Mouse (Mus musculus): ENCODE data around the gene Rhbdf1.

The Rhbdf1 gene

DNA sequence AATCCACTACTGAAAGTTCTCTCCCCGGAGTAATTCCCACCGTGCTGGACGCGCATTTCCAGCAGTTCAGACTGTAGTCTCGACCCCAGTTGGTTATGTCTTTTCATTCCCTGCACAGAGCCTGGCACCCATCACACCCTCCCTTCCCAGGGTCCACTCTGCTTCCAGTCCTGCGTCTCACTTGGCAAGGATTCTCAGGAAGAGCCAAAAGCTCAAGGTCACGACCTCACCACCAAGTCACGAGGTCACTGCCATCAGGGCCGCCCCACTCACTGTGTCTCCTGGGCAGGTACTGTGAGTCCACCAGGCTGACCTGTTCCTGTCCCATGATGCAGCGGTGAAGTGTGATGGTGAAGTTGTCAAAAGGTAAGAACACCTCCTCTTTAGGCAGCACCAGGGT lies 28.0 kb downstream of the Rhbdf1 start:
- no peak for DNase-seq (ENCODE audit: extremely low read depth, insufficient read length, low spot score)

DNA sequence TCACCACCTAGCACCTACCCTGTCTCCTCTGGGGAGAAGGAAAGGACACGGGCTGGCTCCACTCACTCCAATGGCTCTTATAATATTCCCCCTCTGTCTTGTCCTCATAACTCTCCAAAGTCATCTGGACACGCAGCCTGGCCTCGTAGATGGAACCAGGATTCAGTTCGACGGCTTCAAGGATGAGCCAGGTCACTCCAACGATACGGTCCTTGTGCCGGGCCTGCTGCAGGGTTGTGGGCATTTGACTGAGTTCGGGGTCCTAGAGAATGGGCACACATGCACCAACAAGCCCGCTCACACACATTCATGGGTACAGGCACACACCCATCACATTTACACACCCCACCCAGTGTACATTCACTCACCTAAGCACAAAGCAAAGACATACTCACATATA lies 28.9 kb downstream of the Rhbdf1 start:
- no peak for DNase-seq (ENCODE audit: extremely low read depth, insufficient read length, low spot score)

DNA sequence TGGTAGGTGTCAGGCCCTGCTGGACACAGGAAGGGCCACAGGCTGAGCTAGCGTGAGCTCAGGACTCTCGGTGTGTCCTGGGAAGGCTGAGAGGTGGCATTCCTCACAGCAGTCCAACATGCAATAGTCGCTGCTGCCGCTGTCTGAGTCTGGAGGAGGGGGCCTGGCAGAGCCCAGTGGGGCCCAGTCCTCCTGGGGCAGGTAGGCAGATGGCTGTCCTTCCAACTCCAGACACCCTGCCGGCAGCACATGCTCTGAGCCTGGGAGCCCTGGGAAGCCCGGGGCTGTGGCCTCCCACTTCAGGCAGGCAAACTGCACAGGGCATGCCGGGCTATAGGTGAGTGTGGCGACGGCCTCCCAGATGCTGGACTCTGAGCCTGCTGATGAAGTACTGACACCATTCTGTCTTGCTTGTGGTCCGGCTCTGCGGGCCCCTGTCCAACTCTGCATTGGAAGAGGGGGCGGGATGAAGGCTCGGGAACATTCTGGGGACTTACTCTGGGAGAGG lies 31.4 kb downstream of the Rhbdf1 start:
- DNase-seq (ENCODE audit: extremely low read depth, insufficient read length, low spot score): no peak

DNA sequence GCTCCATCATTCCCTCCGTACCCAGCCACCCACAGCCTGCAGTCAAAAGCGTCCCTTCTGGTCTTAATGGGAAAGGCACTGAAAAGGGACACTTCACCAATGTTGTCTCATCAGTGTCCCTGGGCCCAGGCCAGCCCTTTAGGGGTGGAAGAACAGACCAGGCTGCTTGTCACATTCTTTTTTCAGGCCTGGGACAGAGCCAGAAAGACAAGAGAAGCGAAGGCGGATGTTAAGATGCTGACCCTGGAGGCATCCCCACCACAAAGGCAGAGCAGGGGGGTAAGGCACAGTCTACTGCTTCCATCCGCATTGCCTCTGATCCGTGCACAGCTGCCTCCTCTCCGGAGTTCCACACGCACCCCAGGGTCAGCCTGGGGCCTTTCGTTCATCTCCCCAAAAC lies 32.0 kb downstream of the Rhbdf1 start:
- DNase-seq (ENCODE audit: extremely low read depth, insufficient read length, low spot score): no peak

DNA sequence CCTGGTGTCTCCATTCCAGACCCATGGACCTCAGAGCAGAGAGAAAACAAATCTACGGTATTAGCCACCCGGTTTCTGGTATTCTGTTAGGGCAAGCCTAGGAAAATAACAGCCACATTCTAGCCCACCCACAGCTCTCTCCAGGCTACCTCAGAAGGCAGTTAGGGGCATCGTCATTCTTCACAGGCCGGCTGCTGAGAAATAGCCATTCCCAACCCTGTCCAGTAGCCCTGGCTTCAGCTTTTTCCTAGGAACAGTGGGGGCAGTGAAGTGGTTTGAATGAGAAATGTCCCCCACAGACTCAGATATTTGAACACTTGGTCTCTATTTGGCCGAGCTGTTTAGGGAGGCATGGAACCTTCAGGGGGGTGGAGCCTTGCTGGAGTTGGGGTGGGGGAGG lies 32.7 kb downstream of the Rhbdf1 start:
- DNase-seq (ENCODE audit: extremely low read depth, insufficient read length, low spot score): no peak

DNA sequence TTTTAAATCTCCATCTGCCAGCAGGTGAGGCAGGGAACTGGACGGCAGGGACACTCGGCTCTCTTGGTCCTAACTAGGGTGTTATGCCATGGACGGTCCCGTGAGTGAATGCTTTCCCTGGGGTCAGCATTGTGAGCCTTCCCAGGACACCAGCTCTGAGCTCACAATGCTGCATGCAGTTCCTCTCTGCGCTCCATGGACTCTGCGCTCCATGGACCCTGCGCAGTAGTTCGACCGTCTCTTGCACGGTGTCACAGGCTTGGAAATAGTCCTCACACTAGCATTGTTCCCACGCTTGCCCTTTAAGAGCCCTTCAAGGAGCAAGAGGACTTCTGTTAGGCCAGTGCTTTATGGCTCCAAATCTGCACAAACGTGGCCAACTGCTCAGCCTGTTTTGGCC lies 33.2 kb downstream of the Rhbdf1 start:
- DNase-seq (ENCODE audit: extremely low read depth, insufficient read length, low spot score): no peak

DNA sequence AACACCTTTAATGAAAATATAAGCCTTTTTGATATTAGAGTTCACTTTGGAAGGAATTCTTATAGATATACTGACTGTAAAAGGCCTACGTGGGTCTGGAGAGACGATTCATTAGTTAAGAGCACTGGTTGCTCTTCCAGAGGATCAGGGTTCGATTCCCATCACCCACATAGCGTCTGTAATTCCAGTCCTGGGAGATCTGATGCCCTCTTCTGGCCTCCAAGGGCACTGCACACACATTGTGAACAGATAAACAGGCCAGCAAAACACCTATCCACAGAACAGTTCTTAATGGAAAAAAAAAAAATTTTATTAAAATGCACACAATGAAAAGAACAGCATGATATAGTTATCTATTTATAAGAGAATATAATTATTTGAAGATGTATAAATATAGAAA lies 34.8 kb downstream of the Rhbdf1 start:
- DNase-seq (ENCODE audit: extremely low read depth, insufficient read length, low spot score): no peak

DNA sequence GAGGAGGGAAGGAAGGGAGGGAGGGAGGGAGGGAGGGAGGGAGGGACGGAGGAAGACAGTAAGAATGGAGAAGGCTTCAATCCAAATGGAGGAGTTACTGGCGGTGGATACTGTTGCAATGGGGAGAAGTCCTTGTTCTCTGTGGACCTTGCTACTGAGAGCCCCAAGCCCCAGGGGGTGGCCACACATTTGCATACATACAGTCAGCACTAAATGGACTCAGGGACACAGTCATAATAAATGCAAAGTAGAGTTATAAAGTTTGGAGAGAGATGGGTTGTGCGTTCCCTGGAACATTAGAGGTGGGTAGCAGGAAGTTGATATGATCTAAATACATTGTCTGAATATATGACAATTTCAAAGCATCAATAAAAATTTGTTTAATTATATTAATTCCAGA lies 36.1 kb downstream of the Rhbdf1 start:
- no peak for DNase-seq (ENCODE audit: extremely low read depth, insufficient read length, low spot score)

DNA sequence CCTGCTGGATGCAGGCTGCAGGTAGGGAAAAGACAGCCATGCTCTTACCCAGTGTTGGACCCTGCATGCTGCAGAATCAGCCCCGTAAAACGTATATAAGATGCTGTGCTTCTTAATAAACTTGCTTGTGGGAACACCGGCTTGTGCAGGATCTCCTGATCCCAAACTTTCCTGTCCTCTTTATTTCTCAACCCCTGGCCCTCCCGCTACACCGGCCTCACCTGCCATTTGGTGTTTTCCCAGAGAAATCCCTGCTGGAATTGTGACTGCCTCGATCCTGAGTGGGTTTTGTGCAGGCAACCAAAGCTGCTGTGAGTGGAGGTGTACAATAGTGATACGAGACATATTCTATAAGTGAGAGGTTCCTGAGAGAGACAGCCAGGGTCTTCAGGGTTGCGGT lies 37.6 kb downstream of the Rhbdf1 start:
- DNase-seq (ENCODE audit: extremely low read depth, insufficient read length, low spot score): no peak

DNA sequence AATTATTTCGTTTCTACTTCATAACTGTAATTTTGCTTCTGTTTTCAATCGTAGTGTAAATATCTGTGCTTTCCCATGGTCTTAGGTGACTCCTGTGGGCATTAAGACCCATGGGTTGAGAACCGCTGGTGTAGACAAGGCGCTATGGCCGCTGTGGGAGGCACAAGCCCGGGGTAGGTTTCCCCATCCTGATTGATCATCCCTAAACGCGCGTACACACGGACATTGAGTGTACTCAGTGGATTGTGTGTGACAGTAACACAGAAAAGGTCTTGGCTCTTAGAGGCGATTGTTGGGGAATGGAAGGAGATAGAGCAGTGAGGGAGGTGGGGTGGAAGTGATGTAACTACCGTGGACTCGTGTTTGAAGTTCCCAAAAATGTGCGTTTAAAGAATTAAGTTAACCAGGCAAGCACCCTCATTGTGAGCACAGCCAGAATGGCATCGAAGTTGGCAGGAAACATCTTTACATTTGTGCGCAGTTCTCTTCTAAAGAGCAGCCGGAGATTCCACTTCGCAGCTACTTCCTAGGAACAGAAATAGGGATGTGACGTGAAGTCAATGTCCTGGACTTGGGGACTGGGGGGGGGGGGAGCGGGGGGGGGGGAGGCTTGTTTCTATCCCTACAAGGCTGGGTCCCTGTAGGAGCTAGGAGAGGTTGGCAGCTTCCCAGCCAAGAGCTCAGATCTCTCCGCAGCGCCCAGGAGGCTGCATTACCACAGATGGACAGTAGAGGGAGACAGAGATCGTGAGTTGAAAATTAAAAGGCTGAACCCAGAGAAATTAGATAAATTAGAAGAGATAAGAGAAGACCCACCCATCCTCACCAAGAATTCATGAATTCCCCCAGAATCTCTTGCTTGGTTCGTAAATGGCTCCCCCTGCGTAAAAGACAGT lies 39.9 kb downstream of the Rhbdf1 start:
- no peak for DNase-seq (ENCODE audit: extremely low read depth, insufficient read length, low spot score)

DNA sequence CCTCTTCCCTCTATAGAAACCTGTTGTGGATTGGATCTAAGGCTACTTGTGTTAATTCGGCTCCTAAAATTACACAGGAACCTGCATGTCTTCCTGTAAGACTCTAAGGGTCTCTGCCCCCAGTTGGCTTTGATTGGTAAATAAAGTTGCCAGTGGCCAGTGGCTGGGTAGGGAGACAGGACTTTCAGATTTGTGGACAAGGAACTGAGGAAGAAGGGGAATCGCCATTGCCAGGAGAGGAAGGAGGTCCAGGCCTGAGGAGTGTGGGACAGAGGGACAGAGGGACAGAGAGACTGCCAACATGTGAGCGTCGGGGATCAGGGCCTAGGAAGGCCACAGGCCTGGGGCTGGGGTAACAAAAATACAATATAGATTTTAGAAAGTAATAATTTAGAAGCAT lies 40.9 kb downstream of the Rhbdf1 start:
- no peak for DNase-seq (ENCODE audit: extremely low read depth, insufficient read length, low spot score)

DNA sequence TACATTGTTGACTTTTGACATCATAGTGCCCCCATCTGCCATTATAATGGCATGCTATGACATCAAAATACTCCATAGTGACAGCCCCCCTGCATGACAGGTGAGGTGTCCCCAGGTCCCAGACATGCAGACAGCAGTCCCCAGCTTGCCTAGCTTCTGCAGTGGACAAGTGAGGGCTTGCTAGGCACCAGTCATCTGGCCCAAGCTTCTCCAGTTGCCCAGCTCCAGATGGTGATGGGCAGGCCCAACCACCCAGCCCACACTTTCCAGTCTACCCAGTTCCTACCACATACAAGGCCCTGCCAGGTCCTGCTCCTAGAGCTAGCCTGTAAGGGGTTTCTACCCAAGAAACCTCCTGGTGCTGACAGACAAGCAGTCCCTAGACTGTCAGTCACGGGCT lies 43.6 kb downstream of the Rhbdf1 start:
- DNase-seq (ENCODE audit: extremely low read depth, insufficient read length, low spot score): no peak

DNA sequence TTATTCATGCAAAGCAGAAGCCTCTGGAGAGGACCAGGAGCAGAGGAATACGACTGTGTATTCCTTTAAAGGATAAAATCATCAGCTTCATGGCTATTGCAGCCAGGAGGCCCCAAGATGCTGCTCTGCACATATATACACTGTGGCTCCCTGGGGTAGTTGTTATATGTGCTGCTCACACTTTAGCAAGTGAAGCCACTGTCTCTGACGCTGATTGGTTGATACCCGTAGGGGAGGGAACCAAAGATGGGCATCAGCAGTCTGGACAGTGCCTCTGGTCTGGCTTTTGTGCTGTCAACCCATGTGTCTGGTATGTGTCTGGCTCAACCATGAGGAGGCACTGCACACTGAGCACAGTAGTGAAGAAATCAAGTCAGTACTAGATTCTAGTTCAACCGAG lies 55.4 kb downstream of the Rhbdf1 start:
- DNase-seq (ENCODE audit: extremely low read depth, insufficient read length, low spot score): no peak

DNA sequence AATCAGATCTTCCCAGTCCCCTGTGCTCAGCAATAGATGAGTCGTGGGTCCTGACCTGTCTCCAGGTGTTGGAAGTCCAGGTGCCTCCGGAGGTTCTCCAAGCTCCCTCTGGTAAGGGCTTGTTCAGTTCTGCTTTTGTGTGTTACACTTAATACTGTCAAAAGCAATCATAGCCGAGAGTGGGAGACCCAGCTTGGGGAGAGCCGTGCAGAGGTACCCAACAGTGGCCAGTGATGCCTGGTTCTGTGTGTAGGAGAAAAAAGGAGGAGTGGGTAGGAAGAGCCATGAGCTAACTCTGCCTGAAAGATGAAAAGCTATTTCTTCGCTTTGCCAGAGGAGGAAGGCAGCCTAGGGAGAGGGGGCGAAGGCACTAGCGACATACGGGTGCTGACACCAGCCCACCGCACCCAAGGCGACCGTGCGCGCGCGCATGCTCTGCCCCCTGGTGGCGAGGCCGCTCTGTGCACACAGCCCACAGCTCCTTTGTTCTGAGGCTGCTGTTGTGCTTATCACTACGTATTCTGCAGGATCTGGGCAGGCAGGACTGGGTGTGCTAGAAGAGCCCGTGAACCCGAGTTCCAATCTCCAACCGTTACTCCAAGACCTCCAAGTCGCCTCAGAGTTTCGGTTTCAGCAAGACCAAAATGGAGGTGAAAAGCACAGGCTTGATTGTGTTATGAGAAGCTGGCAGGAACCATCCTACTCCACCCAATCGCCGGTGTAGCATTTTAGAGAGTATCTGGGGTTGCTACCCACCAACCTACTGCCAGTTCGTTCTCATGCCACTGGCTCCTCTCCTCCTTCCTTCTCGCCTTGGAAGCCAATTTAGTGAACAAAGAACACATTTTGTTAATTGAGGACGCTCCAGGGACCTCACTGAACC lies 59.9 kb downstream of the Rhbdf1 start:
- peak; percentile 51 for DNase-seq (ENCODE audit: extremely low read depth, insufficient read length, low spot score)

DNA sequence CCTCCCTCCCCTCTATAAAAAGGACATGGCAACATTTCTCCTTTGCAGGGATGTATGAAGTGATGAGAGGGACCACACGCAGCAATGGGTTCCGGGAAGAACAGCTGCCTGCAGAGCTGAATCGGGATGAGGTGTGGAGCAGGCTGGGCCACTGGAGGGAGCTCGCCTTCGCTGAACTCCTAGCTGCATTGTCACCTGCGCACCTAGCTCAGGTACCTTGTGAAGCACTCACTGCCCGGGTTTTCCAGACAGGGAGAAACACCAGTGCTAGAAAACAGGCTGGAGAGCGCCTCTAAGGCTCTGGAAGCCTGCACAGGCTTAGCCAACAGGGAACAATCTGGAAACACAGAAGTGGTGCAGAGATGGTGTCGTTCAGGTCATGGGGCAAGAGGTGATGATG lies 60.6 kb downstream of the Rhbdf1 start:
- no peak for DNase-seq (ENCODE audit: extremely low read depth, insufficient read length, low spot score)

DNA sequence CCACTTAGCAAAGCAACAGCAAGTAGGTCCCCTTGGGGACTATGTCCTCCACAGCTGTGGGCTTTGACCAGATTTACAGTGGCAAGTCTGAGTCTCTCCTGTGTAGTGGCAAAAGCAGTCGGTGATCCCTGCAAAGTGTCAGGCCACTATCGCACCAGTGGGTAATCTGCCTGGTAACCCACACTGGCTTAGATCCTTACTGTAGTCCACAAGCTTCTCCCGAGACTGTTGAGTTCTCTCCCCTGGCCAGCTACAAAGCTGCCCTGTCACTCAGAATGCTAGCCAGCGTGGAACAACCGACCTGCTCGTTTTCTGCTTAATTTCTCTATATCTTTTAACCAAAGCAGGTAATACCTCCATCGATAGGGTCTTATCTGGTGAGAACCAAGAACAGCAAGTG lies 61.8 kb downstream of the Rhbdf1 start:
- DNase-seq (ENCODE audit: extremely low read depth, insufficient read length, low spot score): no peak

Data from 3134 (cell line).